8 mouse cellular contexts compared by ENCODE assay signal in the genomic region with DNA sequence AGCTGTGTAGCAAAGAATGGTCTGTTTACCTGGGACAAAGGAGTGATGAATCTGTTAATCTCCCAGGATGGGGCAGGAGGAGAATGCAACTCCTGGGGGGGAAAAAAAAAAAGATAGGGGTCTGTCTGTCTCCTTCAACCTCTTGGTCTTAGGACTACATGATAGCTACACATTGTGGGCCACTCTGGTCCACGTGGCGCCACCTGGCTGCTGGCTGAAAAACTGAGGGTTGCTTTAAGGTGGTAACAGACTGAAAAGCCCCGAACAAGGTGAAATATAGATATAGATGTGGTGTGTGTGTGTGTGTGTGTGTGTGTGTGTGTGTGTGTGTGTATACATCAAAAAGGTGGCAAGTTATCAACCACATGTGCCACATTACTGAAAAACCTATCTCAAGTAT.
DNase-seq lines count a peak whose midpoint lies in the region; ATAC-seq and TF ChIP-seq lines count a peak whose summit lies in the region.

No protein-coding gene starts in this region.

- no peak overlapping the region for H3K27ac ChIP-seq in heart, embryonic 11.5 days (ENCODE audit: low read depth, low read length)
- no peak overlapping the region for H3K27ac ChIP-seq in olfactory bulb, adult 2 months (ENCODE audit: insufficient read depth, low read depth, low read length)
- no peak overlapping the region for H3K27ac ChIP-seq in hindbrain, embryonic 14.5 days

- peak; percentile 37; the same call in 1 of the 2 replicates for TF ChIP-seq CTCF in olfactory bulb, adult 2 months (IDR thresholded peaks at IDR 0.05; ENCODE audit: insufficient read depth, low read depth, low read length)

- no peak overlapping the region for H3K9ac ChIP-seq in heart, embryonic 11.5 days (ENCODE audit: low read depth, low read length)
- no peak overlapping the region for H3K9ac ChIP-seq in hindbrain, embryonic 14.5 days

- H3K4me1 ChIP-seq in heart, embryonic 11.5 days (ENCODE audit: control insufficient read depth, insufficient read depth, low read length), result peaks cover 9% of the 10 kb centered on the region
- peaks cover 3% of the 10 kb centered on the region; the same call in 1 of the 2 replicates for H3K4me1 ChIP-seq in olfactory bulb, adult 2 months (ENCODE audit: control insufficient read depth, insufficient read depth, low read length)
- H3K4me1 ChIP-seq in hindbrain, embryonic 14.5 days (replicated peaks; ENCODE audit: control insufficient read depth, insufficient read depth, low read length), result peaks cover 10% of the 10 kb centered on the region; the same call in 1 of the 2 replicates

- no peak for ATAC-seq in heart, embryonic 11.5 days (replicated peaks; ENCODE audit: insufficient number of reproducible peaks, low FRiP score, low TSS enrichment)
- ATAC-seq in hindbrain, embryonic 14.5 days (ENCODE audit: low FRiP score), result no peak

- intact Hi-C loops in heart, postnatal 10 days (cut with DNase I), result loop anchor here (2.0 to 5.0 kb wide), 2 partner anchors 381 to 658 kb away; no protein-coding TSS in a partner anchor

- H3K36me3 ChIP-seq in heart, embryonic 11.5 days (ENCODE audit: control insufficient read depth, insufficient read depth, low read length), result no peaks in the 10 kb centered on the region
- no peaks in the 10 kb centered on the region for H3K36me3 ChIP-seq in hindbrain, embryonic 14.5 days (replicated peaks; ENCODE audit: control insufficient read depth, insufficient read depth)

- H3K27me3 ChIP-seq in heart, embryonic 11.5 days (ENCODE audit: control insufficient read depth, insufficient read depth, low read length), result no peaks in the 10 kb centered on the region
- no peaks in the 10 kb centered on the region for H3K27me3 ChIP-seq in hindbrain, embryonic 14.5 days (ENCODE audit: control insufficient read depth, insufficient read depth, low read length)

- H3K9me3 ChIP-seq in heart, embryonic 11.5 days (replicated peaks; ENCODE audit: control insufficient read depth, low read length), result no peaks in the 10 kb centered on the region
- H3K9me3 ChIP-seq in hindbrain, embryonic 14.5 days (ENCODE audit: control insufficient read depth, low read length), result no peaks in the 10 kb centered on the region

- peak; percentile 35 to 53 for DNase-seq in heart, postnatal 10 days
- peak; percentile 23 for DNase-seq in right cerebral cortex, postnatal 4 days
- DNase-seq in right cerebral cortex, adult 2 months (ENCODE audit: low spot score in 2 of 2), result no peak
- peak; percentile 50 for DNase-seq in adrenal gland, postnatal 14 days
- DNase-seq in gastrocnemius, adult 8-10 months (ENCODE audit: low spot score in 2 of 2), result no peak
- DNase-seq in hindbrain, embryonic 14.5 days (ENCODE audit: low spot score), result no peak

- H3K4me3 ChIP-seq in heart, embryonic 11.5 days (ENCODE audit: low read depth, low read length), result no peak overlapping the region
- no peak overlapping the region for H3K4me3 ChIP-seq in olfactory bulb, adult 2 months (ENCODE audit: insufficient read depth, low read depth, low read length)
- no peak overlapping the region for H3K4me3 ChIP-seq in hindbrain, embryonic 14.5 days (replicated peaks; ENCODE audit: low read length)

- 40% methylated on average over 3 of the region's 3 CpGs for WGBS in heart, embryonic 11.5 days (ENCODE audit: insufficient replicate concordance)
- WGBS in olfactory bulb, adult 2 months, result 54% methylated on average over 3 of the region's 3 CpGs
- WGBS in hindbrain, embryonic 14.5 days, result 41% methylated on average over 3 of the region's 3 CpGs

- TF ChIP-seq POLR2A in olfactory bulb, adult 2 months (IDR thresholded peaks at IDR 0.05; ENCODE audit: insufficient read depth, low read depth, low read length), result no peak

- H3K4me2 ChIP-seq in heart, embryonic 11.5 days, result no peak overlapping the region
- H3K4me2 ChIP-seq in hindbrain, embryonic 14.5 days (replicated peaks), result no peak overlapping the region

Comparison
In these comparisons a context has a peak if more than half of its experiments do, and no peak if none do; other contexts are left out.
1. DNase-seq: peak in heart, postnatal 10 days (2 of 2), right cerebral cortex, postnatal 4 days (single experiment) and adrenal gland, postnatal 14 days (single experiment); none in right cerebral cortex, adult 2 months (0 of 2), gastrocnemius, adult 8-10 months (0 of 2) and hindbrain, embryonic 14.5 days (single experiment).